Mouse (Mus musculus): ENCODE results near the gene Cntf. TPM values are rescaled to one million over a fixed set of nuclear protein-coding genes. Genes with fewer than 3 reads are reported as not detected.

The Cntf gene
- polyA plus RNA-seq, 1 experiment from 2014 or later: 0.88 TPM

DNA sequence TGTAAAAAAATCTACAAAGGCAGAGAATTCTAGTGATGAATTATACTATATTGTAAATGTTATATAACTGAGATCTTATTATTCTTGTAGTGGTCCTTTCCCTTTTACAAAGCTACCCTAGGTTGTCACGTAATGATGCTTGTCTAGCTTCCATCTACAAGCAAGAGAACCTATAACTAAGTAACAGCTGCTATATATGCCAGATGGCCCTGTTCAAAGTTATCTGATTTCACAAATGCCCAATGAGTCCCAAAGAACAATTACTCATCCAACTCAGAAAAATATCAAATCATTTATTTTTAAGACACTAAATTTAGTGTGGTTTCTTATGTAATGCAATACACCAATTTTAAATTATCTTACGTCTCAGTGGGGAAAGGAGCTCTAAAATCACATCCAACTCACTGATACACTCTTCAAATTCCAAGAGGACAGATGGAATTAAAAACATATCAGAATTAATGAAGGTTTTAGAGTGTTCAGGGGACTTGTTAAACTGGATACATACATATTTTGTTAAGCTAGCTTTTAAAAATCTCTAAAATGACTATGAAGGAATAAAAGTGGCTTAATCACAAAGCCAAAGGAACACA lies 21.5 kb upstream of the Cntf start:
- peaks cover 2% of the 10 kb centered on the region; the same call in 1 of the 2 replicates for H3K36me3 ChIP-seq (ENCODE audit: control insufficient read depth, insufficient read depth, low read length)
- no peaks in the 10 kb centered on the region for H3K9me3 ChIP-seq (ENCODE audit: control insufficient read depth, low read length)
- peaks cover 6% of the 10 kb centered on the region; the same call in 1 of the 2 replicates for H3K4me1 ChIP-seq (replicated peaks; ENCODE audit: control insufficient read depth, insufficient read depth, low read length)
- H3K9ac ChIP-seq (ENCODE audit: low read length): no peak overlapping the region
- no peak overlapping the region for H3K4me2 ChIP-seq (ENCODE audit: low read depth, low read length)
- H3K27me3 ChIP-seq (ENCODE audit: control insufficient read depth, insufficient read depth, low read depth, low read length): no peaks in the 10 kb centered on the region
- WGBS: 88% methylated on average over 2 of the region's 2 CpGs
- no peak for ATAC-seq (ENCODE audit: low read depth)
- H3K4me3 ChIP-seq (ENCODE audit: low read length): no peak overlapping the region
- H3K27ac ChIP-seq (ENCODE audit: low read length): no peak overlapping the region

DNA sequence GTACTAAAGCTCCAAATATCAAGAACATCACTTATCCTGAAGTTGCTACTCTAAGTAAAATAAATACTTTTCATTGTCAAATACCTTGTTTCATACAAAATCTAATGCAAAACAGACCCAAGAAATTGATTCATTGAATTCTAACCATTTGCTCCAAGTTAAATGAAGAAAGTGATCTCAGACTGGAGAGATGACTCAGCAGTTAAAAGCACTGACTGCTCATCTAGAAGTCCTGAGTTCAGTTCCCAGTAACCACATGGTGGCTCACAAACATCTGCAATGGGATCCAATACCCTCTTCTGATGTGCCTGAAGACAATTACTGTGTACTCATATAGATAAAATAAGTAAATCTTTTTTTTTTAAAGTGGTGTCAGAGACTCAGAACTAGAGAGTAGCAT lies 15.0 kb upstream of the Cntf start:
- ATAC-seq (ENCODE audit: low read depth): no peak
- Histone ChIP-seq H3K27ac (ENCODE audit: low read length) (no peak overlapping the region), H3K4me3 (ENCODE audit: low read length) (no peak overlapping the region), H3K27me3 (ENCODE audit: control insufficient read depth, insufficient read depth, low read depth, low read length) (no peaks in the 10 kb centered on the region), H3K9ac (ENCODE audit: low read length) (no peak overlapping the region), H3K9me3 (ENCODE audit: control insufficient read depth, low read length) (no peaks in the 10 kb centered on the region), H3K4me1 (replicated peaks; ENCODE audit: control insufficient read depth, insufficient read depth, low read length) (no peaks in the 10 kb centered on the region), H3K4me2 (ENCODE audit: low read depth, low read length) (no peak overlapping the region), H3K36me3 (ENCODE audit: control insufficient read depth, insufficient read depth, low read length) (peaks cover 10% of the 10 kb centered on the region)

DNA sequence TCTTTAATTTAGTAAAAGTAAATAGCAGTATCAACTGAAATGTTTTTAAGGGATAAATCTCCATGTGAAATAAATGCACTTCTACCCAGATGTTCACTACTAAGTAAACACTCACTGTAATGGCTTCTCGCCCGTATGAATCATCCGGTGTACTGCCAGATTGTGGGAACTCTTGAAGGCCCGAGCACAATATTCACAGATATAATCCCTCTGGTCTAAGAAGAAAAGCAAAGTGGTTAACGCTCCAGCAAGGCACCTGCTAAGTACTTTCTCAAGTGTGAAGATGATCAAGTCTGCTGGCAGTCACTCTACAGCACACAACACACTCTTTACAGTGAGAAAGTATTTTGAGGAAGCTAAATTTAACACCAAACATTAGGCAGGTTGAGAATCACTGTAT lies 5.5 kb upstream of the Cntf start:
- peaks cover 25% of the 10 kb centered on the region for H3K36me3 ChIP-seq (ENCODE audit: control insufficient read depth, insufficient read depth, low read length)
- no peaks in the 10 kb centered on the region for H3K27me3 ChIP-seq (ENCODE audit: control insufficient read depth, insufficient read depth, low read depth, low read length)
- H3K4me2 ChIP-seq (ENCODE audit: low read depth, low read length): no peak overlapping the region
- no peak; the same call in 1 of the 2 replicates for ATAC-seq (ENCODE audit: low read depth)
- no peaks in the 10 kb centered on the region for H3K4me1 ChIP-seq (replicated peaks; ENCODE audit: control insufficient read depth, insufficient read depth, low read length)
- H3K9me3 ChIP-seq (ENCODE audit: control insufficient read depth, low read length): no peaks in the 10 kb centered on the region
- H3K4me3 ChIP-seq (ENCODE audit: low read length): no peak overlapping the region
- 51% methylated on average over 5 of the region's 5 CpGs for WGBS
- H3K27ac ChIP-seq (ENCODE audit: low read length): no peak overlapping the region
- no peak overlapping the region for H3K9ac ChIP-seq (ENCODE audit: low read length)

DNA sequence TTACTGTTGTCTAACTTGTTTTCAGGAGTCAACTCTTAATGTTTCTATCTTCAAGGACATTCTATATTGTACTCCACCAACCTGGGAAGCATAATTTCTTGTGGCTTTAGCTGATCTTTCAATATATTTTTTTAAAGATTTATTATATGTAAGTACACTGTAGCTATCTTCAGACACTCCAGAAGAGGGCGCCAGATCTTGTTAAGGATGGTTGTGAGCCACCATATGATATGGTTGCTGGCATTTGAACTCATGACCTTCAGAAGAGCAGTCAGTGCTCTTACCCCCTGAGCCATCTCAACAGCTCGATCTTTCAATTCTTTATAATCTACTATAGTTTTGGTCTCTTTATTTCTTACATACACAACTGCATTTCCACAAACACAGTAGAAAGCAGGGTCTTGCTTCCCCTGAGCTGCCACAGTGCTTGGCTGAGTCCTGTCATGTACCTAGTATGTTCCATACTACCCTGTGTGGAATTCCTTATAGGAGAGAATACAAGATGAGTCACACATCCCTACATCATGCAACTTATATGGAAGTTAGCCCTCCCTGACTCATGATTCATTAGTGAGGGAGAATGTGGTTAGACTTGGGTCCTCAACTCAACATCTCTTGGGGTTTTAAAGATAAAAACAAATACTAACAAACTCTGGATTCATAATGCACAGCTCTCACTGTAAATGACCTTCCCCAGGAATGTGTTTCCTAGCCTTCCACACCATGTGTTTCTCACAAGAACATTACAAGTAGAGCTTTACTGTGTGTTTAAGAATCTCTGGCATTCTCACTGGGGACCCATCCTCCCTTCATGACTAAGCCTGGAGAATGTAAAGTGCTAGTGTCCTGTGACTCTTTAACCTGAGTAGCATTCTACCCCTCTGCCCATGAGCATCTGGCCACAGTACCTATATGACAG lies 3.0 kb downstream of the Cntf start:
- no peak overlapping the region for H3K4me2 ChIP-seq (ENCODE audit: low read depth, low read length)
- WGBS: 56% methylated on average over 2 of the region's 2 CpGs

DNA sequence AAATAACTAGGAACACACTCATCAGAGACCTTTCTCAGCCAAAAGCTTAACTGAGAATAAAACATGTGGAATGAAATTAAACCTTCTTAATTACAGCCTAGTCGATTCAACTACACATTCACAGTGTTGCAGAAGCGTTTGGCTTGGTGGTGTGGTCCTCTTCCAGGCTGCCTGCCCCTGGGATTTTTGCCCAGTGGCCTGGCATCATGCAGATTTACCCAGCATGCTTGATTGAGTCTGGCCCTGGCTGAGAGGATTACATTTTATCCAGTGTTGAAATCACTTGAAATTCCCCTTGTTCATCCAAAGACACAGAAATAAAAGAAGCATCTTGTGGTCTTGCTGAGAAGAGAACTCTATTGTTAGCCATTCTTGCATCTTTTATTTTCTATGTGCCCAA lies 5.8 kb downstream of the Cntf start:
- WGBS: 76% methylated on average over 2 of the region's 2 CpGs
- no peak for ATAC-seq (ENCODE audit: low read depth)
- H3K9ac ChIP-seq (ENCODE audit: low read length): no peak overlapping the region

More for the DNA sequence above, 3.0 kb downstream of the Cntf start:
- H3K36me3 ChIP-seq (ENCODE audit: control insufficient read depth, insufficient read depth, low read length): peaks cover 14% of the 10 kb centered on the region
- H3K27ac ChIP-seq (ENCODE audit: low read length): no peak overlapping the region
- no peak overlapping the region for H3K9ac ChIP-seq (ENCODE audit: low read length)
- H3K4me1 ChIP-seq (replicated peaks; ENCODE audit: control insufficient read depth, insufficient read depth, low read length): no peaks in the 10 kb centered on the region
- no peak for ATAC-seq (ENCODE audit: low read depth)
- H3K4me3 ChIP-seq (ENCODE audit: low read length): no peak overlapping the region
- H3K9me3 ChIP-seq (ENCODE audit: control insufficient read depth, low read length): no peaks in the 10 kb centered on the region
- H3K27me3 ChIP-seq (ENCODE audit: control insufficient read depth, insufficient read depth, low read depth, low read length): no peaks in the 10 kb centered on the region

DNA sequence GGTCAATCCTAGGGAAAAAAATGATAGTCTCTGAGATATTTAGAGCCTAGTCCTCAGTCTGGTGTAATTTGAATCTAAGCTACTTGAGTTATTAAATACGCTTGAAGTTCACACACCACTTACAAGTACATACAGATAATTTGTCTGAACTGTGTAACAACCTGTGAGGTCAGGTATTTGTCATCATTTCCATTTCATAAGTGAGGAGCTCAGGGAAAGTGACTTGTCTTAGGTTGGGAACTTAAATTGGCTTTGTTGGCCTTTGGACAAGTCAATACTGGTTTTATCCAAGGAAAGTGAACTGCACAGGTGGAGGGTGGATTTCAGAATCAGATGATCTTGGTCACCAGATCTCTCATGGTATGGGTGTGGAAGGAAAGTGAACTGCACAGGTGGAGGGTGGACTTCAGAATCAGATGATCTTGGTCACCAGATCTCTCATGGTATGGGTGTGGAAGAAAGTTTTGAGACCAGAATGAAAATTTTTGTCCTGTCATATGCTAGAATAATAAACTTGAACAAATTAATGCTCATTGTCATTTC lies 6.4 kb downstream of the Cntf start:
- Histone ChIP-seq H3K4me3 (ENCODE audit: low read length) (no peak overlapping the region), H3K9ac (ENCODE audit: low read length) (no peak overlapping the region), H3K4me1 (replicated peaks; ENCODE audit: control insufficient read depth, insufficient read depth, low read length) (no peaks in the 10 kb centered on the region), H3K9me3 (ENCODE audit: control insufficient read depth, low read length) (no peaks in the 10 kb centered on the region), H3K27ac (ENCODE audit: low read length) (no peak overlapping the region), H3K27me3 (ENCODE audit: control insufficient read depth, insufficient read depth, low read depth, low read length) (no peaks in the 10 kb centered on the region), H3K4me2 (ENCODE audit: low read depth, low read length) (no peak overlapping the region), H3K36me3 (ENCODE audit: control insufficient read depth, insufficient read depth, low read length) (peaks cover 3% of the 10 kb centered on the region)
- 71% methylated on average over 1 of the region's 1 CpGs for WGBS
- ATAC-seq (ENCODE audit: low read depth): no peak

More for the DNA sequence above, 5.8 kb downstream of the Cntf start:
- no peaks in the 10 kb centered on the region for H3K4me1 ChIP-seq (replicated peaks; ENCODE audit: control insufficient read depth, insufficient read depth, low read length)
- no peak overlapping the region for H3K4me2 ChIP-seq (ENCODE audit: low read depth, low read length)
- peaks cover 8% of the 10 kb centered on the region for H3K36me3 ChIP-seq (ENCODE audit: control insufficient read depth, insufficient read depth, low read length)
- no peaks in the 10 kb centered on the region for H3K9me3 ChIP-seq (ENCODE audit: control insufficient read depth, low read length)
- no peak overlapping the region for H3K4me3 ChIP-seq (ENCODE audit: low read length)
- H3K27ac ChIP-seq (ENCODE audit: low read length): no peak overlapping the region
- H3K27me3 ChIP-seq (ENCODE audit: control insufficient read depth, insufficient read depth, low read depth, low read length): no peaks in the 10 kb centered on the region

DNA sequence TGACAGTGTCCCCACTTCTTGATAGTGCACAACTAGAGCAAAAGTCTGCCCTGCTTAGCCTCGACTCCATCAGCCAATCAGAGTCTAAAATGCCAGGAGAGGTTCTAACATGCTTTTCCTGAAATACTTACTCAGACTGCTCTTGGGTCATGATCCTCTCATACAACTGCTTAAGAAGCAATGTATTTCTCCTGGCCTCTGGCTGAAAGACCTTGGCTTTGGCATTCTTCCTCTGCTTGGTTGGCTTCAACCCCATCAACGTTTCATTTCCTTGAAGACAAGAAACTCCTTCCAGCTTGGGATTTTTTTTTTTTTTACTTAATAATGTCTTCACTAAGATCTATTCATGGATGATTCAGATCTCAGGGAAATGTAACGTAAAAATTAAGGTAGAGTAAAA lies 9.1 kb downstream of the Cntf start:
- Histone ChIP-seq H3K27ac (ENCODE audit: low read length) (no peak overlapping the region), H3K4me3 (ENCODE audit: low read length) (no peak overlapping the region), H3K9me3 (ENCODE audit: control insufficient read depth, low read length) (no peaks in the 10 kb centered on the region), H3K9ac (ENCODE audit: low read length) (no peak overlapping the region), H3K4me1 (replicated peaks; ENCODE audit: control insufficient read depth, insufficient read depth, low read length) (no peaks in the 10 kb centered on the region), H3K27me3 (ENCODE audit: control insufficient read depth, insufficient read depth, low read depth, low read length) (no peaks in the 10 kb centered on the region), H3K36me3 (ENCODE audit: control insufficient read depth, insufficient read depth, low read length) (no peaks in the 10 kb centered on the region), H3K4me2 (ENCODE audit: low read depth, low read length) (no peak overlapping the region)
- no peak for ATAC-seq (ENCODE audit: low read depth)
- WGBS: 67% methylated on average over 3 of the region's 3 CpGs

DNA sequence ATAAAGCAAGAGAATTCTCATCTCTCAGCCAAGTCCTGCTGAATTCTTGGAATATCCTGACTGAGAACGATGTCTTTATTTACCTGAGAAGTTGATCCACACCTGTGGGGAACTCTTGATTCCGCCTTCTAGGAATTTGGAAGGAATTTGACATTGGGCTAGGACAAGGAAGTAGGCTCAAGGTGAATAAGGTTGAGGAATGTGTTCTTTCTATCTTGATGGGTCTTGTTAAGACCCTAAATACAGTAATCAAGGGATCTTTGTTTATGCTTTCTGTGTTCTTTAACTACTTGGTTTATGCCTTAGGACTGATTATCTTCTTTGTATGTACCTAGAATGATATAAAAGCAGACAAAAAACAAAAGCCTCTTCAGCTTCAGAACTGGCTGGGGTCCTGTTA lies 33.5 kb downstream of the Cntf start:
- Histone ChIP-seq H3K36me3 (ENCODE audit: control insufficient read depth, insufficient read depth, low read length) (no peaks in the 10 kb centered on the region), H3K4me2 (ENCODE audit: low read depth, low read length) (no peak overlapping the region), H3K4me3 (ENCODE audit: low read length) (no peak overlapping the region), H3K27me3 (ENCODE audit: control insufficient read depth, insufficient read depth, low read depth, low read length) (no peaks in the 10 kb centered on the region), H3K9ac (ENCODE audit: low read length) (no peak overlapping the region), H3K4me1 (replicated peaks; ENCODE audit: control insufficient read depth, insufficient read depth, low read length) (no peaks in the 10 kb centered on the region), H3K9me3 (ENCODE audit: control insufficient read depth, low read length) (no peaks in the 10 kb centered on the region), H3K27ac (ENCODE audit: low read length) (no peak overlapping the region)
- 51% methylated on average over 2 of the region's 2 CpGs for WGBS
- no peak for ATAC-seq (ENCODE audit: low read depth)

DNA sequence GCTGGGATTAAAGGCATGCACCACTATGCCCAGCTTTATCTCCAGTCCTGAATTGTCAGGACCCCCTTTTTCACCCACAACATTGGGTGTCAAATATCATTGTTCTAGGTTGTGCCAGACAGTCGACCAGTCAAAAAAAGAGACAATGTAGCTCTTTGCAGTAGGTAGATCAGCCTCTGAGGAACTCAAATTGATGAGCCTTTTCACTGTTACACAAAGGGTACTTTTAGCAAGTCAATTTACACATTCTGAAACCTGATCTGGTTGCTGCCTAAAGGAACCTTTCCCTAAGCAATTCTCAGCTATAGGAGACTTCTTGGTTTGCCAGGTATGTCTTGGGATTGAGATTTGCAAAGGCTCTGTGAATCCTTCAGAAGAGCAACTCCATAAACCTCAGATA lies 34.4 kb downstream of the Cntf start:
- WGBS: 56% methylated on average over 1 of the region's 1 CpGs
- H3K9me3 ChIP-seq (ENCODE audit: control insufficient read depth, low read length): no peaks in the 10 kb centered on the region
- H3K27ac ChIP-seq (ENCODE audit: low read length): no peak overlapping the region

More for the DNA sequence above, 34.4 kb downstream of the Cntf start:
- Histone ChIP-seq H3K4me1 (replicated peaks; ENCODE audit: control insufficient read depth, insufficient read depth, low read length) (no peaks in the 10 kb centered on the region), H3K4me3 (ENCODE audit: low read length) (no peak overlapping the region), H3K4me2 (ENCODE audit: low read depth, low read length) (no peak overlapping the region), H3K36me3 (ENCODE audit: control insufficient read depth, insufficient read depth, low read length) (no peaks in the 10 kb centered on the region), H3K9ac (ENCODE audit: low read length) (no peak overlapping the region), H3K27me3 (ENCODE audit: control insufficient read depth, insufficient read depth, low read depth, low read length) (no peaks in the 10 kb centered on the region)
- no peak for ATAC-seq (ENCODE audit: low read depth)
